Mouse (Mus musculus): Measurements from ENCODE around the gene Acot9.
A peak's percentile ranks its signal among the peaks of the same experiment; 100 is the strongest.

- TF ChIP-seq TAL1 (IDR thresholded peaks at IDR 0.05; ENCODE audit: low read length): no peak
- TF ChIP-seq RAD21 (IDR thresholded peaks at IDR 0.05; ENCODE audit: low read depth, low read length): peak; percentile 56
- peak in 1 of 3 experiments; percentile 41; a peak in 3 of 6 replicates for TF ChIP-seq CTCF (IDR thresholded peaks at IDR 0.05 in 2 of 3, conservative IDR thresholded peaks at IDR 0.05 in 1 of 3; ENCODE audit: control insufficient read depth in 1 of 3, insufficient read depth in 1 of 3, low read depth in 2 of 3, low read length in 3 of 3, poor library complexity in 1 of 3, severe bottlenecking in 1 of 3)
- TF ChIP-seq ELF1 (IDR thresholded peaks at IDR 0.05; ENCODE audit: low read depth, low read length): peak; percentile 41; the same call in 1 of the 2 replicates
- TF ChIP-seq EP300 (IDR thresholded peaks at IDR 0.05; ENCODE audit: low read depth in 1 of 2, low read length in 2 of 2): no peak; a peak in 1 of 4 replicates
- no peak; the same call in 1 of the 2 replicates for TF ChIP-seq POLR2AphosphoS5 (IDR thresholded peaks at IDR 0.05; ENCODE audit: borderline replicate concordance, low read depth, low read length)
- TF ChIP-seq POLR2A (IDR thresholded peaks at IDR 0.05; ENCODE audit: control insufficient read depth in 1 of 2, insufficient read depth in 1 of 2, low read depth in 1 of 2, low read length in 2 of 2, poor library complexity in 1 of 2): peak; percentile 99 to 100
- no peak for TF ChIP-seq KAT2A (conservative IDR thresholded peaks at IDR 0.05; ENCODE audit: low read depth, low read length)
- no peak for TF ChIP-seq CHD1 (IDR thresholded peaks at IDR 0.05; ENCODE audit: low read depth, low read length)
Observed at GRCm38 (mm10) chrX:155262235-155262914, at the start of gene Acot9.

Measured in MEL (cell line).